Mouse (Mus musculus) layer of hippocampus, adult 8-10 months (tissue): Measurements from ENCODE around the gene Surf1. TPM values are rescaled to one million over a fixed set of nuclear protein-coding genes. Genes with fewer than 3 reads are reported as not detected.
A peak's percentile ranks its signal among the peaks of the same experiment; 100 is the strongest.

Source experiments
- DNase-seq, 2 experiments: peaks; one replicate each; pipeline ENCODE4 v3.0.0; 2022; ENCODE audit warnings: low spot score in 2 of 2
- total RNA-seq, 4 experiments: library from RNA; stranded (reverse); gene quantifications; 2 replicates each; pipeline ENCODE4 v1.2.4; 2022

Surf1 gene
- total RNA-seq, 4 experiments from 2014 or later: 102 to 124 (median 112) TPM

DNA sequence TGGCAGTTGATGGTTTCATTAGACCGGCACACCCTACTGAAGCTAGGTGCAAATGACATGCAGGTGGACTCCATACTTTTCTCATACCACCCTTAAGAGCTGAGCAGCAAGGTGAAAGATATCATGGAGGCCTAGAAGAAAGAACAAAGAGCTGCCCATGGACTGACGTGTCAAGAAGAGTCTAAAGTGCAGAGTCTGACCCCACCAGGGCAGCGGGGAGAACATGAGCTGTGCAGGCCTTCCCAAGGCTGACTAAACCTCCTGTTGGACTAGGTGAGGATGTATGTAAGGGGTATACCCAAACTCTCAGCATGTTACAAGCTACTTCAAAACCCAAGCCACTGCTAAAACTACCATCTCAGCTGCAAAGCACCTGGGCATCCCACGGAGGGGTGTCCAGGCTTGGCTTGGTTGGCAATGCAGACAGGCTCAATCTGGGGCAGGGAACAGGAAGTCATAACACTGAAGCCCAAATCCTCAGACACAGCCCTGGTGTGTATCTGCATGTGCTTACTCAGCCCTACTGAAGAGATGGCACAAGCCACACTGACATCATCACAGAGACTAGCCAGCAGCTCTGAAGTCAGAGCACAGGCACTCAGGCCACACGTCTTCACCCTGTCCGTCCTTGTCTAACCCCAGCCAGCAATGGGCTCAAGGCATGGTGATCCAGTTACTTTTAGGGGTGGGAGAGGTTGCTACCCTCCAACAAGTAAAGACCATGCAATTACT lies 11.6 kb upstream of the Surf1 start:
- DNase-seq: no peak

DNA sequence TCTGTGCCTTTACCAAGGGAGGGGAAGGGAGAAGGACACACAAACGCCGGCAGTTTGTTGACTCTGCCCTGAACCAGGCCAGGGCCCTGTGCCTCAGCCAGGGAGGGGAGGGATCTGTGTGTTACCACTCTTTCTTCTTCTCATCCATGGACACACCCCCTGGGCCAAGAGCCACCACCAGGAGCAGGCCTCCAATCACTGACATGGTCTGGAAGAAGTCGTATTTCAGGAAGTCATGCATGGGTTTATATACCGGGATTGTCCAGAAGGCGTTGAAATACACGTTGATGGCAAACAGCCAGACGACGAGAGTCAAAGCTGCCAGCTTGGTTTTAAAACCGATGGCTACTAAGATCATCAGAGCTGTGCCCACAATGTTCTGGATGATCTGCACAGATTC lies 5.5 kb upstream of the Surf1 start:
- no peak for DNase-seq

DNA sequence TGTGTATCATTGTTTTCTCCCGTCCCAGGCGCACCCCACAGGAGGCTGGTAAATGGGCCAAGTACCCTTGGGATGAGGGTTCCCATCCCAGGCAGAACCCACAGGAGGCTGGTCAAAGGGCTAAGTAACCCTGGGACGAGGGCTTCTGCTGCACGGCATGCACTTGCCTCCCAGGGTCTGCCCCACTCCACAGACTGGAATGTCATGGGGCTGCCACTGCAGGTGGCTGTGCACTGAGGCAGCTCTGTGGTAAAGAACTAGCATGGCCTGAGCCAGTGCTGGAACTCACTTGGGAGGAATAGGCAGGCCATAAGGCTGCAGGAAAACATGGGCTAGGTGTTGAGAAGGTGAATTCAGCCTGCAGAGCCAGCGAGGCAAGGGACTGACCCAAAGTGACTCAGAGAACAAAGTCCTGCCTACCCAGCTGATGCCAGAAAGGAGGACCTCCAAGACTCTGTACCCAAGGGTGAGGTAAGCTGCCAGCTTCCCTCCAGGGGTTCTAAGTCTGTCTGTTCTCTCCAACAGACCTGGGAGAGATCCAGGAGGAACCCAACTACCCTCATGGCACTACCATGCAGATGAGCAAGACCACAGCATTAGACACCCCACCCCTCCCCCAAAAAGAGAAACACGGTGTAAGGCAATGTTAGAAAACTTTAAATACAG lies 4.0 kb upstream of the Surf1 start:
- DNase-seq: no peak

DNA sequence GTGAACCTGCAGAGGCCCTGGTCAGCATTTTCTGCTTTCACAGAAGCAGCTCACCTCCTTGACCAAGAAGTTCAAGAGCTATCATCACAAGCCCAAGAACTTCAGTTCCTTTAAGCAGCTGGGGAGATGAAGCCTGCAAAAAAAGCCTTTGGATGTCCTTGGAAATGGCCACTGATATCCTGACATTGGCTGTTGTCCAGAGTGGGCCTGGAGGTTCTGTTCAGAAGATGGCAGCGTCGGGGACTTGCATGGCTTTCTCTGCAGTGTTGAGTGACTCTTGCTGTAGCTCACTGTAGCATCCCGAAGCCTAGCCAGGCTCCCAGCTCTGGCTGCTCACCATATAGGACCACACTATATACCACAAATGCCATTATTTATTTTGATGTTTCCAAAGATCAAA lies 3.4 kb upstream of the Surf1 start:
- DNase-seq: no peak

GRCm38 (mm10) chr2:26916738-26917137 lies 408 bp upstream of the Surf1 start:
- no peak for DNase-seq

- DNase-seq: no peak
Observed at GRCm38 (mm10) chr2:26914148-26914941, 2.0 kb downstream of the Surf1 start.

DNA sequence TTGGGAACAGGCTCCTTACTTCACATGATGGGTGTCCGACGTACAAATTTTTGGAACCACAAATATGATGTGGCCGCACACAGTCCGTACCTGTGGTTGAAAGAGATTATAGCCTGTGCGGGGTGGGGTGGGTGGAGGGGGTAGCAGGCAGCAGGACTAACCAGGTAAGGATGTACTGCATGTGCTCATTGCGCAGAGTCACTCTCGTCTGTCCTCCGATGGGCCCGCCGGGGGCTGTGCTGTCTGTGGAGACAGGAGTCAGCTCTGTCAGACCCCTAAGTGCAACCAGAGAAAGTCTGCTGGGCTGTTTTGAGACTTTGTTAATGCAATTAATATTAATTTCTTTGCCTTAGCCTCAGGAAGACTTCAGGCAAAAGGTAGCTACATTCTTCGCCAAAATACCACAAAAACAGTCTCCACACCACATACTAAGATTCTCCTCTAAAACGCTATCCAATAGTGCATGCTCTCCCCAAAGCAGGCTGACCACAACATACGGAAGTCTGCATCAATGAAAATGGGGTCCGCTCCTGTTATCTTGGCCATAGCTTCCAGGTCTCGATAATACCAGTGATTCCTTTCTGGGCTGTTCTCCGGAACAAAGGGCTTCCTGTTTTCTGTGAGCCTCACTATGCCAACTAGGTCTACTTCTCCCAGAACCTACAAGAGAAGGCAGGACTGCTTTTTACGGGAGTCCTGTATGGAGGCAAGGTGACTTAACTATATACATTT lies 2.7 kb downstream of the Surf1 start:
- no peak for DNase-seq

DNA sequence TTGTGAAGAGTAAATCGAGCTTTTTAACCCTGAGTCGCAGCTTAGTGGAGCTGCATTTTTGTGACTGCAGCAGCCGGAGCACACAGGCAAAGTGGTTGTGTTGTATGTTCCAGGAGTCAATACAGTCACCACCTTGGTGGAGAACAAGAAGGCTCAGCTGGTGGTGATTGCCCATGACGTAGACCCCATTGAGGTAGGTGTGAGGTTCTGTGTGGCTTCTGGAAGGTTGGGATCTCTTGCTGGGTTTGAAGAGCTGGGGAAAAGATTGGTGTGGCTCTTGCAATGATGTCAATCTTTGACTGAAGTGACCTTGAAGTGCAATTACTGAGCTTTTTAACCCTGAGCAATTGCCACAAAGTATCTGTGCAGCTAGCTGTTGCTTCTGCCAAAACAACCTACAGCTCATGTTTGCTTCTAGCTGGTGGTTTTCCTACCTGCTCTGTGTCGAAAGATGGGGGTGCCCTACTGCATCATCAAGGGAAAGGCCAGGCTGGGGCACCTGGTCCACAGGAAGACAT lies 4.0 kb downstream of the Surf1 start:
- DNase-seq: no peak

DNA sequence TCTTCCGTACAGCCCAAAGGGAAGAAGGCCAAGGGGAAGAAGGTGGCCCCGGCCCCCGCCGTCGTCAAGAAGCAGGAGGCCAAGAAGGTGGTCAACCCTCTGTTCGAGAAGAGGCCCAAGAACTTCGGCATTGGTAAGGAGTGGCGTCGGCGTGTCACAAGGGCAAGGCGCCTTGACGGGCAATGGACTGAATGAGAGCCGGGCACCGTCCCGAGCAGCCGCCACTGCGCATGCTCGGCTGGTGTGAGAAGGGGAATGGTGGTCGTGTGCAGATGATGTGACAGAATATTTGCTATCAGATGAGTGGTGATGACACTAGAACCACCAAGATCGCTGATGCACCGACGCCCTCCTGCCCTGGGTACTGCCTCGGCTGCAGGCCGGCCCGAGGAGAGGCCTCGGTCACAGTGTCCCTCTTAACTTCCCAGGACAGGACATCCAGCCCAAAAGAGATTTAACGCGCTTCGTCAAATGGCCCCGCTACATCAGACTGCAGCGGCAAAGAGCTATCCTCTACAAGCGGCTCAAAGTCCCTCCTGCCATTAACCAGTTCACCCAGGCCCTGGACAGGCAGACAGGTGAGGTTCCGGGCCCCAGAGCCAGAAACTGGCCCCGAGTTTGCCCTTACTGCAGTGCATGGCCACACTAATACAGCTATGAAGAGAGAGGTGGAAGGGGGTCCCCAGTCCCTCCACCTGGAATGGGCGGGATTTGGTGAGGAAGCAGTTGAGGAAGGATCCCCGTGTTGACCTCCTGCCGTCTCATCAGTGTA lies 5.2 kb downstream of the Surf1 start:
- DNase-seq: peak in 1 of 2 experiments; percentile 60

DNA sequence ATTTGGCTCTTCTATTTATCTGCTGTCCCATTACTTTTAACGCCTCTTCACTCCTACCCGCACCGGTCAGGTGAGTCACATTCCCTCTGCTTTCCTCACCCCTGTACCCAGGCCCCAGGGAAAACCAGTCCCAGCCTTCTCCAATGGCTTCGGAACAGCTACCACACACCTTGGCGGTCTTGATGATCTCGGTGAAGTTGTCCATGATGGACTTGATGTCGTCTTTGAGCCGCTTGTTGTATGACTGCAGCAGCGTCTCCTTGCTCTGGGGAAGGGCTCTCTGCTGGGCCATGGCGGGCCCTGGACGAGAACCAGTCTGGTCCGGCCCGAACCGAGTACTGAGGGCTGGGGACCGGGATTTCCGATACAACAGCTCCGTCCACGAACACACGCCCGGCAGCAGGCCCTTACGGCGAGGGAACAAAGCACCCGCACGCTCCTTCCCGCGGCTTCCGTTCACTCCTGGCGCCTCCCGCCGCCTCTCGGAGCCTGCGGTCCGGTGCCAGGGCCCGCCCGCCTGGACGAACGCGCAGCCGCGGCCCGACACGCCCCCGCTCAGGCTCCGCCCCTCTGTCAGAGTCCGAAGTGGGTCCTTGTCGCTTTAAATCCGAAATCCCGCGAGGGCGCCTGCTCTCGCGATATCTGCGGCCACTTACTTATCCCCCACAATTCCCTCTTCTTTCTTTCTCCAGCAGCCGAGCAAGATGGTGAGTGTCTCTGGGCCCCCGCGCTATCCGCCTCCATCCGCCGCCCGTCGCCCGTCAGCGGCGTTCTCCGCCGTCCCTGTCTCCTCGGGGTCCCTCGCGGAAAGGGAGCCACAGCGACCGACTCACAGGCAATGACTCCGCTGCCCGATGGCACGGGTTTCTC lies 6.0 kb downstream of the Surf1 start, which contains the start of the genes Med22 and Rpl7a:
Gene Med22 (minus strand): TSS at position 554 of the 870 bp plus-strand sequence.
Gene Rpl7a (plus strand): TSS at position 641 of the 870 bp plus-strand sequence.
- peak; percentile 98 to 100 for DNase-seq

DNA sequence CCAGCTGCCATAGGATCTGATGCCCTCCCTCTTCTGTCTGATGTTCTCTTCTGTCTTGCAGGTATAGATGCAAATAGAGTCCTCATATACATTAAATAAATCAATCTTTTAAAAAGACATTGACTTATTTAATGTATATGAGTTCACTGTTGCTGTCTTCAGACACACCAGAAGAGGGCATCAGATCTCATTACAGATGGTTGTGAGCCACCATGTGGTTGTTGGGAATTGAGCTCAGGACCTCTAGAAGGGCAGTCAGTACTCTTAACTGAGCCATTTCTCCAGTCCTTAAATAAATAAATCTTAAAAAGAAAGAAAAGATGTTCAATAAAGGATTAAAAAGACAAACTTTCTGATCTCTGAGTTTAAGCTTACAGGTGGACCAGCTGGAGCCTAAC lies 6.9 kb downstream of the Surf1 start:
- no peak for DNase-seq

GRCm38 (mm10) chr2:26908710-26909386 lies 7.5 kb downstream of the Surf1 start:
- no peak for DNase-seq

DNA sequence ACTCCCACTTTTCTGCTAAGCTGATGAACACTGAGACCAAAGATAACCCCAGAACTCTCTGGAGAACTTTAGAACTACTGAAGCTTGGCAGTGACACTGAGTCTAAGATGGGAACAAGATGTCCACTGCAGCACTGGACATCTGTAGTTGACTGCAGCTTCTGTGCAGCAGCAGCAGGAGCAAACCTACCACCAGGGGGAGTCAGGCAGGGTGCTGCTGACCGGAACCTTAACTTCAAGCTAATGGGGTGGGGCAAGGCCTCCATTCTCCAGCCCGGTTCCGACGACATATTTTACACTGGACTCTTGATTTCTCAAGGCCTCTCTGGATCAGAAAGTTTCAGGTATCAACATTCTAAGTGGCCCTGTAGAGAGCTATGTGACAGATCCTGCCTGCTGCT lies 9.2 kb downstream of the Surf1 start:
- no peak for DNase-seq

DNA sequence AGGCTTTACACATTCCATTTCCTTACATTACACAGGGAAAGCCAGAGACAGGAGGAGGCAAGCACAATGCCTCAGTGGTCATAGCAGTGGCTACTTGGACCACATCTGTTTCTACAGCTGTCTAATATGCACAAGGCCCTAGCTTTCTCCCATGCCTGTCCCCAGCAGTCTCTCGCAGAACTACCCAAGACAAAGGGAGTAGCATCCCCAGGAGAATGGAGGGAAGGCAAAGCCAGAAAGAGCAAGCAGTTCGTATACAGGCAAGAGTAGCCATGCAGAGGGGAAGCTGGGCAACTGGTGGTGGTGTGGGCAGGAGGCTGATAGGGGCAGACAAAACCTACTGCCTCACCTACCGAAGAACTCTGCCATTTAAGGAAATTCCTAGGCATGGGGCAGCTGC lies 9.9 kb downstream of the Surf1 start:
- no peak for DNase-seq

- no peak for DNase-seq
Observed at GRCm38 (mm10) chr2:26905936-26906335, 10.4 kb downstream of the Surf1 start.

GRCm38 (mm10) chr2:26903311-26903710 lies 13.0 kb downstream of the Surf1 start:
- DNase-seq: no peak

GRCm38 (mm10) chr2:26902467-26903220 lies 13.7 kb downstream of the Surf1 start, which contains the start of gene Surf6:
Gene Surf6 (minus strand): TSS chr2:26902879.
- peak; percentile 95 to 96 for DNase-seq

DNA sequence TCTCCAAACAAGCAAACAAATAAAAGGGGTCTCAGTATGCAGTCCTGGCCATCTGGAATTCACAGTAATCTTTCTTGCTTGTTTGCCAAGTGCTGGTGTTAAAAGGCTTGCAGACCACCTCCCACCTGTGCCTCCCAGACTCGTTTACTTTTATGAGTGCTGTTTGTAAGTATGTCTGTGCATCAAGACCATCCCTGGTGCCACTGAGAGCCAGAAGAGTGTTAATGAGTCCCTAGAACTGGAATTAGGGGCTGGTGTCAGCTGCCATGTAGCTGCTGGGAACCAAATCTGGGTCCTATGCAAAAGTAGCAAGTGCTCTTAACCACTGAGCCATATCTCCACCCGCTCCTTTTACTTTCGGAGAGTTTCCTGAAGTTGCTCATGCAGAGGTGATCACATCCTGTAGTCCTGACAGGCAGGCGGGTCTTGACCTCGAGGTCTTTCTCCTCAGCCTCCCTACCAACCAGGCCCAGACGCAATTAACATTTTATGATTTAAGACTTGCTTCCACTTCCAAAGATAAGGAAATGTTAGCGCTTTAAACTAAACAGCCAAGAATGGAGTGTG lies 14.4 kb downstream of the Surf1 start:
- DNase-seq: no peak
